Mouse (Mus musculus) urinary bladder, postnatal 14 days (tissue): Measurements from ENCODE around the gene Cdk2ap1.
"Not testable (repeated sequence)": the region's sequence is repeated elsewhere in the genome, so short reads cannot be mapped to it uniquely, and the experiment has no call there.

ENCODE experiments used
- DNase-seq: peaks from one replicate; pipeline ENCODE4 v3.0.0; 2021; ENCODE audit warnings: low spot score

Gene Cdk2ap1

DNA sequence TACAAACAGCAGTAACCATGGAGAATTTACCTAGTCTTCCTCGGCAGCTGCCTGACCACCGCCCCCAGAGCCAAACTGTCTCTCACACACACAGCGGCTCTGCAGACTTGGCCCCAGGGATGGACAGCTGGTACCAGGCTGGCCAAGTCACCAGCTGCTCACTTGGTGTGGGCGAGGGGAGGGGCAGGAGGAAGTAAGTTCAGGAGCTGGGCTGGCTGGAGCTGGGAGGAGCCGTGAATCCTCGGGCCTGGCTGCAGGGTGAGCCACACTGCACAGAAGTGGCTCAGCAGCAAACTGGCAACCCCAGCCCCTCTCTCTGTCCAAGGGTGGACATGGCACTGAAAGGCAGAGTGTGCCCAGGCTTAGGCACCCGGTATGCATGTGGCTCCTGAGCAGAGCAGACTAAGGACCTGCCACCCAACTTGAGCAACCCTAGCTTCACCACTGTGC lies 11.7 kb downstream of the Cdk2ap1 start:
- peak; percentile 67 for DNase-seq

DNA sequence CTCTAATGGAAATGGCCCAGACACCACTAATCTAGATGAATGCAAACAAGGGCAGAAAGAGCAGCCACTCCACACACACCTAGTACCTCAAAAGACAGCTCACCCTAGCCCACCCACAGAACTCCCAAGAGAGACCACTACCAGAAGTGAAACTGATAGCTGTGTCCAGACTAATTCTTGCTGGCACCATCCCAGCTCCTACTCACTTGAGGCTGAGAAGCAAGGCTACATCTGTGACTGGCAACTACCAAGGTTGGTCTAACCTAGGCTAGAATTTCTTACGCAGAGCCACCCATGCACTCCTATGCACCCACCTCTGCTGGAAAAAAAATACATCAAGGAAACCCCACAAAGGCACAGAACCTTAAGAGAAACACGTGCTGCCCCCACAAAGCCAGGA lies 12.5 kb downstream of the Cdk2ap1 start:
- no peak for DNase-seq

DNA sequence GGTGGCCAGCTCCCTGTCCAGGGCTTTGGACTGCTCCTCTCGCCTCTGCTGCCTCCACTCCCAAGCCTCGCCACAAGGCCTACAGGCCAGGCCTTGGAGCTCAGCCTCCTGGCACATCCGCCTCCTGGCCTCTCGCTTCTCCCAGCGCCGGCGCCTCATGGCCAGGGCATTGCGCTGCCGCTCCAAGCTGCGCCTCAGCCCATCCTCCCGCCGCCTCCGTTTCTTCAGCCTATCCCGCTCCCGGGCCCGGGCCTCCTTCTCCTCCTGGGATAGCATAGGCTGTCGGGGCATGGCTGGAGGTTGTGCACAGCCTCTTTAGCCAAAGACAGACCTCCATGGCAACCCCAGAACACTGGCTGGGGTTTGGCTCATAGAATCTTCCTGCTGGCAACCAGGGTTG lies 13.7 kb downstream of the Cdk2ap1 start:
- DNase-seq: no peak

DNA sequence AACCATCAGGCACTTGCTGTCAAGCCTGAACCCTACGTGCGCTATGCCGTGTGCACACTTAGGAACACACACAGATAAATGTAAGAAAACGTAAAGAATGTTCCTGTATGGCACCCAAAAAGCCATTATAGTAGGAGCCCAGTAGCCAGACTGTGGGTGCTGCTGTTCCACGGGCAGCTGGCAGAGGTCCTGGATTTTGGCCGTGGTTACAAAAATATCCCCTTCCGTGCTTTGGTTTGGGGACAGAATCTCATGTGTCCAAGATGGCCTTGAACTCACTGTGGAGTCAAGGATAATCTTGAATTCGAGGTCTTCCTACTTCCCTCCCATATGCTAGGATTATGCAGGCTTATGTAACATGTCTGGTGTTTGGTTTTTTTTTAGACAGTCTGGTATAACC lies 20.0 kb downstream of the Cdk2ap1 start:
- no peak for DNase-seq

DNA sequence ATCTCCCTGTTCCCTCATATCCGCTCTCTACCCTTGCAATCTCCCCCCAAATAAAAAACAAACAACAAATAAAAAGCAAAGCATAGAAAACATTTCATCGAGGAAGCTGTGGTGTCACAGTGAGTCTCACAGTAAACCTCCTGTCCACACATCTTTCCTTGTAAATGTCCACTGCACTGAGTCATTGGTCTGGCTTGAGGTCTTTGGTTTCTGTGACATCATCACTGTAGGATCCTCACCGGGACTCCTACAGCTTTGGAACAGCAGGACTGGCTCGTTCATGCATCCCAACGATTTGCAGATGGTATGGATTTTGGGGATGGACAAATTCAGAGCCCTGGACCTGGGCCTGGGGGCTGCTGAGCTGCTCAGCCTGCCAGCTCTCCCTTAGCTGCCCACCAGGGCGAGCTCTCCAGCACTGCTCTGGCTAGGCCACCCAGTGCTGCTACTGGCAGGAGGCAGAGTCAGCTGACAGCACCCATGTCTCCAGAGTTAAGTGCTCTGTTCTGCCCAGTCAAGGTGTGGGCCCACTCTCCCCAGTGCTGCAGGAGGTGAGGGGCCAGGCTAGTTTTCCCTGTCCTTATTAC lies 21.0 kb downstream of the Cdk2ap1 start:
- not testable (repeated sequence) for DNase-seq

DNA sequence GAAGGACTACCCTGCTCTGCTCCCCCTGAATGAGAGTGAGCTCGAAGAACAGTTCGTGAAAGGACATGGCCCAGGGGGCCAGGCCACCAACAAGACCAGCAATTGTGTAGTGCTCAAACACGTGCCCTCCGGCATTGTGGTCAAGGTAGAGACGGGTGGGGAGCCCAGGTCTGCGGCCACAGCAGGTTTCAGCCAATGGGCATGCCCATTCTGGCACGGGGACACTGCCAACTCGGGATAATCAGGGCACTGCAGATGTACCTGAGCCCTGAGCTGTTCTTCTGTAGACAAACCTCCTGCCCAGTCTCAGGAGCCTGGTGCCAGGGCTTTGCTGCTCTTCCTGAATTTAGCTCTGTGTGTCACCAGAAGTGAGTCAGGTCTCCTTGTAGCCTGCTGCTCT lies 24.1 kb downstream of the Cdk2ap1 start:
- DNase-seq: no peak

DNA sequence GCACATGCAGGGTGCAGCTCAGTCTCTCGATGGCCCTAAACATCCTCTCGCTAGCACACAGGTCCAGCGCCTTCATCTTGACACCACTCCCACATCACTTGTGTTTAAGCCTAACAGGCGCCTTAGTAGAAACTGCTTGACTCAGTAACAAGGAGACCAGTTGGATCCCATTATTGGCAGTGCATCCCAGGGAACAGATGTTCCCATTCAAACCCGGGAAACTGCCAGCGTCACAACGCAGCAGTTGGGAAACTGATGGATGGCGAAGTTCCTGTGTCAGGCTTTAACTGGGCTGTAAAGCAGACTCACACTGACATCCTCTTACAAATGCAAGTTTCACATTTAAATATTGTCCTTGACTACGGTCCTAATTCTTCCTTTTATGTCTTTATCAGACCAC lies 25.0 kb downstream of the Cdk2ap1 start:
- DNase-seq: peak; percentile 20

DNA sequence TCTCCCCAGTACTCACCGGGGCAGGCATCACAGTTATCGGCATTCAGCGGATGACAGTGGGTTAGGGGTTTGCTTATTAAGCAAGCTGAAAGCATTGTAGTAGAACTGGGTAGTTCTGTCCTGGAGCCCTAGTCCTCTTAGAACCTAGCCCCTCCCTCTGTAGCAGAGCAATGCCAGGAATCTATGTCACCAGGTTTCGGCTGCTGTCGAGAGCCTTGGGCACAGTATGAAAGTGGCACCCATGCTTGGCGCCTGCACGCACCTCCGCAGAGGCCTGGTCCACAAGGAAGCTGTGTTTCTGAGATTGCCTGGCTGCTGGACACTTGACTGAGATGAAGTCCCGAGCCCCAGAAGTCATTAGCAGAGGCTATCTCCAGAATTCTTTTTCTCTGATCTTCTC lies 25.8 kb downstream of the Cdk2ap1 start:
- no peak for DNase-seq

DNA sequence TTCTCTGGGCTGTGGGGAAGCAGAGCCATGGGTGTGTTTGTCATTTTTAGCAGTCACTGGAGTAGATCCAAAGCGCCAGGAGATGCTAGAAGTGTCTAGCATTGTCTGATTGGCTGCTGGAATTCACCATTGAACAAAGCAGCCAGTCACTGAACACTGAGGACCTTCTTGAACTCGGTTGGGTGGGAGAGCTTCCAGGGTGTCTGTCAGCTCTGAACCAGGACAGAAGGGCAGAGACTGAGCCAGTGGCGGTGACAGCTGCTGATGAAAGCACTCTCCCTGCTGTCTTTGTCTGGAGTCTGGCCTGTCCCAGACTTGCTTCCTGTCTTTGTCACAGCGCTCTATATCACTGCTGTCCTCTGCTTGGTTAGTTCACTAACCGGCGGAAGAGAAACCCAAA lies 28.5 kb downstream of the Cdk2ap1 start:
- DNase-seq: no peak

DNA sequence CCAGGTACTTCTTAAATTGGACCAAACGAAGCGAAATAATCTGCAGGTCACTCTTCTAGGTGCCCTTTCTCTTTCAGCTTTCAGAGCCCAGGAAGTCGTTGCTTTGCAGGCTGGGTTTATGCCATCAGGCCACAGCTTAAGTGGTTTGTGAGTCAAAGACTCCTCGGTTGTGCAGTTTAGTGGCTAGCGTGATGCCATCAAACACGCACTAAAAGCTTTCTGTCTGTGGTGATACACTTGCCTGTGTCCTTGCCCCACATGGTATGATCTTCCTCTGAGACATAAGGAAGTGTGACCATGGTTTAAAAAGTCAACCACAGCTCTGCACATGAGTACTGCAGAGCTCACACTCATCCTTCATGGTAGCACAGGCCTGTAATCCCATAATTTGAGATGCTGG lies 32.8 kb downstream of the Cdk2ap1 start:
- DNase-seq: no peak

DNA sequence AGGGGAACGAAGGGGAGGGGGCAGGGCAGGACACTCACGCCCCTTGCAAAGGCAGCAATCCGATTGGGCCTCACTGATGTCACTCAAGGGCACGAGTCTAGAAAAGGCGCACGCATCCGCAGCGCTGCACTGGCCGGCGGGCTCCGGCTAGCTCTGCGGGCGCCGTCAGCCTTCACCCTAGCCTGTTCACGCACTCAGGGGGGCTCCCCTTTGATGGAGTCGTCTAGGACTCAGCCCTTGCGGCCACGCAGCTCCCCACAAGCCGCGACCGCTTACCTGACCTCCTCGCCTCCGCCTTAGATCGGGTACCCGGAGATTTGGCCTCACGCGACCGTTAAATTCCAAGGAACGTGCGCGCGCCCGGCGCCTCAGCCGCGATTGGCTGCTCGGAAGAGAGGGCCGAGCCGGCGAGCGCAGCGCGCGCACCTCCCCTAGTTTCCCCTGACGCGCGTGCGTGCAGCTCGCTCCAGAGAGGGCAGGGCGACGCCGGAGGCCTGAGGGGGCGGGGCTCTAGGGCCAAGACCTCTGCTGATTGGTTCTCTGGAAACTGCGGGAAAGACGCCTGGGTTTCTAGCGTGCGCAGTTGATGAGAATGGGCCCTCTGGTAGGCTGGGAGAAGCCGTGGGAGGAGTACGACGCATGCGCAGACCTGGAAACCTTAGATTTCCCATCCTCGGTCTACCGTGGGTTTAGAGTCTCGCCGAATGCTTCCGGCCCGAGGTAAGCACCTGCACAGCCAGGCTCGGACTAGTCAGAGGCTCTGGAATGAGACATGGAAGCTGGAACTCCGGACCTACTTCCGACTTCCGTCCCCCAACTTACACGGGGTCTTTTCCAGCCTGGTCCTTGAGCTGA lies 35.1 kb downstream of the Cdk2ap1 start, which contains the start of the genes Mphosph9 and 2810006K23Rik:
TSS of gene Mphosph9 (minus strand) at position 463 of the 855 bp plus-strand sequence.
TSS of gene 2810006K23Rik (plus strand) at position 580 of the 855 bp plus-strand sequence.
- peak; percentile 99 for DNase-seq

DNA sequence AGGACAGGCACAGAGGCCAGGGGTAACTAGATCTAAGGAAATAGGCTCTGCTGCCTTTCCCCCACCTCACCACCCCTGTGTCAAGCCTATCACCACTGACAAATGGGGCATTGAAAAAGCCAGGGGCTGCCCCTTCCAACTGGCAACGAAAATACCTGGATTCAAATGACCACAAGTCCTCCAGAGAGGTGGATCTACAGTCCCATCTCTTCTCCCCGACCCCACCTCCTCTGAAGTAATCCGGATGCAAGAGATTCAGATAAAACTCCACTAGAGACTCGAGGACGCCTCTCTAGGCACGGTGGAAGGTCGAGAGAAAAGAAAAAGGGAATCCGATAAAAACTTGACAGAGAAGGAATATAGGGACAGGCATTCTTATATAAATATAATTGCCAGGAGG lies 36.1 kb downstream of the Cdk2ap1 start:
- no peak for DNase-seq

DNA sequence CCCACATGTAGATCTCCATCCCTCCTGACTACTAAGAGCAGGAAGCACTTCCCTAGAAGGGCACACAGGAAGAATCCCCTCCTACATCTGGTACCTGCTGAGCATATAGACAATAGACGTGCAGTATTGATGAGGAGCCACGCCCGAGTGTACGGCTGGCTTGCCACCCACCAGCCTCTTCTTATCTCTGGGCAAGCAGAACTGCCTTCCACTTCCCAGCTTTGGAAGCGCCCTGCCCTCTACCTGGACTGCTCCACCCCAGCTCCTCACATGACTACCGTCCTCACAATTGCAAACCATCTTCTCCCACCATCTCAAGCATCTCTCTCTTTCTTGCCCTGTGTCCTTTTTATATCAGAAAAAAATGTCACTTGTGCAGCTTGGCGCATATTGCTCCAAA lies 45.2 kb downstream of the Cdk2ap1 start:
- no peak for DNase-seq

DNA sequence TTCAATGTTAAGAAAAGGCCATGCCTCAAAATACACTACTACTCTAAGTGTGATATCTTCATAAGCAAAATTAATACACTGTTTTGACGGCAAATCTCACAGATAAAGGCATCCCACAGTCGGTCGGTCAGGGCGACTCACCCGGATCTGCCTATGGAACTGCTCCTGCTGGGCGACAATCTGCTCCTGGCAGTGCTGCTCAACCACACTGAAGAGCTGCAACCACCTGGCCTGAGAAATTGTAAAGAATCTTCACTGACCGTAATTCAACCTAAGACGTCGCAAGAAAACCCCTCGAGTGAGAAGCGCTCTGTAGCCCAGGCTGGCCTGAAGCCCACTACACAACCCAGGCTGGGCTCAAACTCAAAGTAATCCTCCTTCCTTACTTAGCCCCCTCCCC lies 46.9 kb downstream of the Cdk2ap1 start:
- DNase-seq: no peak

DNA sequence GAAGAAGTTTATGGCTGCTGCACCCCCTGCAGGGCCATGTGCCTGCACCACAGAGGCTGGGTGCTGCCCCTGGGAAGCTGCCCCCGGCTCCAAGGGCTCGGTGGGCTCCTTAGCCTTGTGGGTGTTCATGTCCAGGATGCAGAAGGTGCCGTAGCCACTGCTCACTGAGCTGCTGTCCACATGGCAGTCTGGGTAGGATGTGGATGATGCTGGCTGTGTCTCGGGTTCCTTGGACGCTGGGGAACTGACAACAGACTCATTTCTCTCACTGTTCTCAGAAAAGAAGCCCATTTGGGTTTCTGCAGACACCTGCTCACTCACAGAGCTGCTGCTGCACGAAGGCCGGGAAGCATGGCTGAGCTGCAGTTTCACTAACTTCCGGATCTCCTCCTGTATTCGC lies 47.4 kb downstream of the Cdk2ap1 start:
- DNase-seq: no peak

DNA sequence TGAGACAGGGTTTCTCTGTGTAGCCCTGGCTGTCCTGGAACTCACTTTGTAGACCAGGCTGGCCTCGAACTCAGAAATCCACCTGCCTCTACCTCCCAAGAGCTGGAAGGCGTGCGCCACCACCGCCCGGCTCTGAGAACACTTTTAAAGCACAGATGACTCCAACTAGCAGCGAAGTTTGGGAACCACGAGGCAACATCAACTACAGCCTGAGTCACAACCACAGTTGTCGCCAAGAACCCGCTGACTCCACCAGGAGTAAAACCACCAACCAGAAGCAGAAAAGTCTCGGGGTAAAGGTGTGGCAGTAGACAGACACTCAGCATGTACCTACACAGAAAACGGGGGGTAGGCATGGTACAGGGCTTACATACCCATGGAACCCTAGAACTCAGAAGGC lies 52.8 kb downstream of the Cdk2ap1 start:
- DNase-seq: no peak

DNA sequence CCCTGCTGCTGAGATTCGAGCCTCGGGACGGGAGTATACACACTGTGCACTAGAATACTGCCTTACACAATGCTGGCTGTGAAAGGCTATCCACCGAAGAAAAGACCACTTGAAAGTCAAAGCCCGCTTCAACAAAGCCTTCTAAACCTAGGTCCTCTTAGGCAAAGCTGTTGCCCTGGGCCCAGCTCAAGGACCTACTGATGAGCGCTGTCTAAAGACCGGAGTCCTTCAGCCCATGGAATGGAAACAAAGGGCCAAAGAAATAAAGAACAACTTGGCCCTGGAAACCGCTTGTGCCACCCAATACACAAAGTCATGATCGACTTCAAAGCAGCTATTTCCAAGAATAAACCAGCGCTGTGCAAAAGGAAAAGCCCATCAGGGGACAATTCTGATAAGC lies 53.7 kb downstream of the Cdk2ap1 start:
- no peak for DNase-seq

DNA sequence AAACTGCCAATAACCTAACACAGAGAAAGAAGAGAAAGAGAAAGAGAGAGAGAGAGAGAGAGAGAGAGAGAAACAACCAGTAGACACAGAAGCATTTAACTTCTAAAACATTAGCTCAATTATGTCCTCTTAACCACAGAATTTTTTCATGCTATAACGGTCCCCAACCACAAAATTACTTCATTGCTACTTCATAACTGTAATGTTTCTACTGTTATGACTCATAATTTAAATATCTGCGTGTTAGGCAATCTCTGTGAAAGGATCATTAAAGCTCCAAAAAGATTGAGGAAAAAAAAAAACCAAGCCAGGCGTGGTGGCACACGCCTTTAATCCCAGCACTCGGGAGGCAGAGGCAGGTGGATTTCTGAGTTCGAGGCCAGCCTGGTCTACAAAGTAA lies 60.0 kb downstream of the Cdk2ap1 start:
- not testable (repeated sequence) for DNase-seq

DNA sequence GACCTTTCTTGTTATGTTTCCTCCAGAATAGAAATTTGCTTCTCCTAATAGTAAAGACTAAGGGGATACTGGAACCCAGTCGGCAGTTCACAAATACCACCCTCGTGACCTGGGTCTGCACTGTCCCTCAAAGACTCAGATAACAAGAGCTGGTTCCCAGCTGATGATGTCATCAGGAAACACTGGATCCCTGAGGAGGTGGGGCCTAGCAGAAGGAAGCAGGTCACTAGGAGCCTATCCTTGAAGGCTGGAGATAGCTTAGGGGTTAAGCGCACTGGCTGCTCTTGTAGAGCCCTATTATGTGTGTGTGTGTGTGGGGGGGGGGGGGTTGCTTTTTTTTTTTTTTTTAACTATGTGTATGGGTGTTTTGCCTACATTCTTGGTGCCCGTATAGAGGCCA lies 62.8 kb downstream of the Cdk2ap1 start:
- no peak for DNase-seq

DNA sequence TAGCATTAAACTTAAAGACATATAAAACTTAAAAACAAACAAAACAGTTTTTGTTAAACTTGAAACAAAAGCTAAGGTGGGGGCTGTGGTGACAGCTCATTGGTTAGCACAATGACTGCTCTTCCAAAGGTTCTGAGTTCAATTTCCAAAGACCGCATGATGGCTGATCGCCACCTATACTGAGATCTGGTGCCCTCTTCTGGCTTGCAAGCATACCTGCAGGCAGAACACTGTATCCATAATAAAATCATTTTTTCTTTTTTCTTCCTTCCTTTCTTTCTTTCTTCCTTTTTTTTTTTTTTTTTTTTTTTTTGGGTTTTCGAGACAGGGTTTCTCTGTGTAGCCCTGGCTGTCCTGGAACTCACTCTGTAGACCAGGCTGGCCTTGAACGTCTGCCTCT lies 63.6 kb downstream of the Cdk2ap1 start:
- DNase-seq: not testable (repeated sequence)

DNA sequence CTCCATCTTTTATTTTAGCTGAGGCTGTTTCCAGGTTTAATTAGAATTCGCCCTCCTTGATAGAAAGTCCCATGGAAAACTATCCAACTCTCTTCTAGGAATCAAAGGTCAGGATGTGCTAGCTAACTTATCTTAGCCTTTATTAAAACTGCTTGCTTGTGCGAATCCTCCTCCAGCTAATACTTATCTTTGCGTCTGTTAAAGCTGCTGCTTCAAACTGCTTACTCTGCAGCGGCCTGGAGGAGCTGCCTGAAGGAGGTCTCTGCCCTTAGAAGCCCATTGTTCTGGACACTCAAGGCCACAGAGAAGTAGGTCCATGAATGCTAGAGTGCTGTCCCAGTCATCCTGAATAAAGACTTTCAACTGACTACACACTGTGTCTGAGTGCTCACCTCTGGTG lies 66.4 kb downstream of the Cdk2ap1 start:
- no peak for DNase-seq
